Mouse (Mus musculus) retina, adult 2 months (tissue): ENCODE results near the gene Fbxl16.

Source experiments
- DNase-seq: peaks from one replicate; pipeline ENCODE4 v3.0.0-alpha.2; 2012; ENCODE audit warnings: low read depth, low spot score

Gene Fbxl16

DNA sequence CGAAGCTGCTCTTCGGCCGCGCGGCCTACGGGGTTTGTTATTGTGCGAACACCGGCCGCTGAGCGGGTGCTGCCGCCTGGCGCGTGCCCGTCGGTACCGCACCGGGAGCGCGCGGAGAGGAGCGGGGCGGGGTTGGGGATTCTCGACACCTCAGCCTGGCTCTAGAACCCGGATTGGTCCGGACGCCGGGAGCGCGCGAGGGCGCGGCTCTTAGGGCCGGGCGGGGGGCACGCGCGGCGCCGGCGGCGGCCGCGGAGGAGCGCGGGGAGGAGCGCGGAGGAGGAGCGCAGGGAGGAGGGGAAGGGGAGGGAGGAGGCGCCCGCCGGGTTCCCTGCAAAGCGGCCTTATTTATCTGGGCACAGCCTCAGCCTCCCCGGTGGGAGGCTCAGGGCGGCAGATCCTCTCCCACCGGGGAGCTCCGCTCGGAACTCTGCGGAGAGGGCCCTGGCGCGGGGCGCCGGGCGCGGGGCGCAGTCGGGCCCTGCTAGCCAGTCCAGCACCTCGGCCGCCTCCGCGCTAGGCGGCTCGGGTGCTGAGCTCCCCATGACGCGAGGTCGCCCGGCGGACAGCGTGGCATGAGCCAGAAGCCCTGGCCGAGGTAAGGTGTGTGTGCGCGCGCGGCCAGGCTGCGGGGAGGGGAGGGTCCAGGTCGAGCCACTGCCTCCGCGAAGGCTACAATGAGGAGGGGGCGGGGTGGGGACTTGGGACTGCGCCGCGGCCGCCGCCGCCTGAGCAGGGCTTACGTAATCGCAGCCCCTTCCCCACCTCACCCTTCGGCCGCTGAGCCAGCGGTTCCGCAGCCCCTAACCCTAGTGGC lies at the start of gene Fbxl16:
TSS of gene Fbxl16 (plus strand) at position 297 of the 817 bp plus-strand sequence.
- peak; percentile 88 for DNase-seq

DNA sequence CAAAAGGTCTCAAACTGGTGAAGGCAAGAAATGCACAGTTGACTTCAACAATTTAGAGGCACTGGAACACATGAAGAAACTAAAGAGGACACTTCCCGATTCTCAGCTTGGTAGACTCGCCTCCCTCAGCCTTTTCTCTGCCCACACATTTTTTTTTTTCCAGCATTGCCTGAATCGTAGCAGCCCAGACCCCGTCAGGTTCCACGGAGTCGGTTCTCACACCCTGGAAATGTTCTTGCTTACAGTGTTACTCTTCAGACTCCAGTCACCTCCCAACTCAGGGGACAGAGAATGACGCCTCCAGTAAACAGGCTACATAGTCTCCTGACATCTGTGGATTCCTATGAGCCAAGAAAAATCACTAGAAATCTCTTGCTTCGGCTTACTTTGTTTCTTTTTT lies 48.7 kb upstream of the Fbxl16 start:
- no peak for DNase-seq

DNA sequence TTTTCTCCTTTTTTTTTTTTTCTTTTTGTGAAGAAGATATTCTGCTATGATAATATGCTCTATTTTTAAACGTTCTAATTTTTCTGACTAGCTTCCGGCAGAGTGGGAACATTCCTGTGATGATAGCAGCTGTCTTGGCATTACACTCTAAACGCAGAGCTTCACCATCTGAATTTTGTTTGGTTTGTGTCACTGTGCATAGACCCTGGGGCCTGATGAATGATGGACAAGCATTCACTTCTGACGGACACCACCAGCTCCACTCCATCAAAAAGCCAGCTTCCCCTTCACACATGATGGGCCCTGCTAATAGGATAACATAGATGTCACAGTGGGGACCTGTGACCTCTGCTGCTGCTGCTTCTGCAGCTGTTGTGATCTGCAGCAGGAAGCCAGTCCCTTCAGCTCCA lies 47.3 kb upstream of the Fbxl16 start:
- no peak for DNase-seq

GRCm38 (mm10) chr17:25762591-25762990 lies 46.3 kb upstream of the Fbxl16 start:
- no peak for DNase-seq

GRCm38 (mm10) chr17:25765886-25766285 lies 43.0 kb upstream of the Fbxl16 start:
- no peak for DNase-seq

GRCm38 (mm10) chr17:25769331-25769730 lies 39.6 kb upstream of the Fbxl16 start:
- DNase-seq, result no peak

GRCm38 (mm10) chr17:25773549-25774120 lies 35.2 kb upstream of the Fbxl16 start, which contains the start of gene Narfl:
TSS of gene Narfl (plus strand) at chr17:25773776.
- peak; percentile 99 for DNase-seq

DNA sequence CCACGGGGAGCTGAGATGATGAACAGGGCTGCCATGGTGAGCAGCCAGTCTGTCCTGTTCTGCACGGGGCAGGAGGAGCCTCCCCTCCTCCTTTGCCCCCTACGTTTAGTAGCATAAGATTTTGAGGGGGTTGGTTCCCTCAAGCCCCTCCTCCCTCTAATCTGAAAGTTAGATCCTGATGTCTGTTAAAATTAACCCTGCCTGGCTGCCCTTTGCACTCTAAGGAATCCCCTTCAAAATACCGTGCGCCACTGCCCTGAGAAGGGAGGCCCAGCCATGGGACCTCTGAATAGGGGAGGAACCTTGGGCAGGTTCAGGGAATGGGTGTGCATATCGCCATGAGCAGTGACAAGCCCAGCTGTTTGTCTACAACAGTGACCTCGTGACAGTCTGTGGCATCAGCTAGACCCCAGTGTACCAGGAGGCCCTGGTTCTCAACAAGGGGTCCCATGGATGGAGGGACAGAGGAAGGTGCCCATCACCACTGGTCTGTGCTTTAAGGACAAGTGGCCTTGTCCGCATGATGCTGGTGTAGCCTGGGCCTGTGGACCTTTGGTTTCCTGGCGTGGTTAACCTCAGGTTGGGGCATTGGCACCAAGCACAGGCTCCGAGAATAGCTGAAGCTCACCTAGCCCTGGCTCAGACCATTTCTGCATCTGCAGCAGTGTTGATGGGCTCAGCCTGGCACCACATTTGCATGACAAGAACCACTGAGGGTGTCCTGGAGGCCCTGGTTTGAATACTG lies 33.4 kb upstream of the Fbxl16 start:
- DNase-seq, result no peak

- no peak for DNase-seq
Observed at GRCm38 (mm10) chr17:25777948-25778347, 30.9 kb upstream of the Fbxl16 start.

DNA sequence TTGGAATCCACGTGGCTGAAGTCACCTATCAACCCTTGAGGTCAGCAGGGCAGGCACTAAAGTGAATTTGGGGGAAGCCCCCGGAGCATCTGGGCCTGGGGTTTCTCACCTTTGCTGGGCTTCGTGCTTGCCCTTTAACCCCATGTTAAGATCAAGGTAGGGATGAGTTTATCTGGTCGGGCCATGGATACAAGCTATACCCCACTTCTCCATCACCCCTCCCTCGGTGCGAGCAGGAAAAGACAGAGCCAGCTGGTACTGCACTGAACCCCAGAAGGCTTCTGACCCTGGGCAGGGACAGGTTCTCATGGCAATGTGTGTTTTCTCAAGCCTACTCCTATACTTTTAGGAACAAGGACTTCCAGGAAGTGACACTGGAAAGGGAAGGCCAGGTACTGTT lies 27.5 kb upstream of the Fbxl16 start:
- DNase-seq, result no peak

DNA sequence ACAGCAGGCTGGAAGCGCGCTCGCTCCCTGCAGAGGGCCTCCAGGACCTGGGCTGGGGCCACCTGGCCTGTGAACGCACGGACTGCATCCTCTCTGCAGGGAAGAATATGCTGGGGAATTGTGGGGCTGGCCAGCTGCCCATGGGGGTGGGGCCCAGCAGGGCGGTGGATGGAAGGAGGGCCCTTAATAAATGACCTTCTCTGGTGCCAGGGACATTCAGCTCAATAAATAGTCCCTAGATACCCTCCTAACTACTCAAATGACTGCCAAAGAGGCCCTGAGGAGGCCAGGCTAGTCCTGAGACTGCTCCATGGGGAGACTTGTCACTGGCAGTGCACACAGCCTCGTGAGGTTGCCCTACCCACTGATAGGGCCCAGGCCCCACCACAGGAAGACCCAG lies 25.8 kb upstream of the Fbxl16 start:
- DNase-seq, result no peak

GRCm38 (mm10) chr17:25783861-25784574 lies 24.9 kb upstream of the Fbxl16 start:
- no peak for DNase-seq

DNA sequence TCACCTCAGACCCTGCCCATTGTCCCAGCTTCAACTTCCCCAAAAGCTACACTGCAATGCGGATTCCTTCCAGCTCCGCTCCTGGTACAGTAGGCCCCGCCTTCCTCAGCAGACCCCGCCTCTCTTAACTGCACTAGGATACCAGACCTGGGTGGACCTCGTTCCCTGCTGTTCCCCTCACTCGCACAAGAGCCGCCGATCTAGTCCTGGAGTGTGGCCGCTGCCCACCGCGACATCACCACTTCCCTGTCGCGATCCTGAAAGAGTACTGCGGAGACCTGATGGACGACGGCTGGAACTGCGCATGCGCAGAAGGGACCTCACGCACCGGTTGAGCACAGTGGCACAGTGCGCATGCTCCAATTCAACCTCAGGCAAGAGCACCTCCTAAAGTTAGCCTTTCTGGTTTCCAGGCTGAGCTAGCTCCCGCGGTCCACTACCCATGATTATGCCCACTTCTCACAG lies 23.6 kb upstream of the Fbxl16 start, which contains the start of gene Haghl:
TSS of gene Haghl (minus strand) at position 393 of the 465 bp plus-strand sequence.
- peak; percentile 90 for DNase-seq

- no peak for DNase-seq
Observed at GRCm38 (mm10) chr17:25786280-25786679, 22.6 kb upstream of the Fbxl16 start, which contains the start of gene Ccdc78. TSS of gene Ccdc78 (plus strand) at chr17:25786580.

- no peak for DNase-seq
Observed at GRCm38 (mm10) chr17:25786781-25787504, 21.9 kb upstream of the Fbxl16 start.

- no peak for DNase-seq
Observed at GRCm38 (mm10) chr17:25791320-25791842, 17.5 kb upstream of the Fbxl16 start.

DNA sequence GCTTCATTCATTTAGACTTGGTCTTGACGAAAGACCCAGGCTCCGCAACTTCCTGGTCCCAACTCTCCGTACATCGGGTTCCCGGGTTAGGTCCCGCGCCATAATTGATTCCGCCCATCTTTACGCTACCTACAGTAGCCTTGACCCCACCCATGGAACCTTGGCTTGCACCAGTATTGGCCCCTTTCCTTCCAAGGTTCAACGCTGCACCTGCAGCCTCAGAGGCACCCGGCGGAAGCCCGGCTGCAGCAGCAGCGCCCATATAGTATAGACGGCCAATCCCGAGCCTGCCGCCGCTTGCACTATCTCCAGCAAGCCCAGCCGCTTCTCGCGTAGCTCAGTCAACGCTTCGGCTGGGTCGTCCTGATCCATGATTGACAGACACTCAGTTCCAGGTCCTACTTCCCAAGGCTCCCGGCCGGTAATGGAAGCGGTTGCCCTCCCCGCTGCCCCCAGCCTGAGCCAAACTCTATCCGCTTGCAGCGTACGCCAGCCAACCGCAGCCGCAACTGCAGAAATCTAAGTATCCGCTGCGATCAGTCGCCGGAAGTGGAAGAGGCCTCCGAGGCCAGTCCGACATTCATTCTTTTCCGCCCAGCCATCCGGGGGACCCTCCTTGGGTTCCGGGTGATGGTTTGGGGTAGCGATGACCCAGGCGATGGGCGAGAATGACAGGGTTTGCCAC lies 16.9 kb upstream of the Fbxl16 start:
- peak; percentile 74 for DNase-seq

DNA sequence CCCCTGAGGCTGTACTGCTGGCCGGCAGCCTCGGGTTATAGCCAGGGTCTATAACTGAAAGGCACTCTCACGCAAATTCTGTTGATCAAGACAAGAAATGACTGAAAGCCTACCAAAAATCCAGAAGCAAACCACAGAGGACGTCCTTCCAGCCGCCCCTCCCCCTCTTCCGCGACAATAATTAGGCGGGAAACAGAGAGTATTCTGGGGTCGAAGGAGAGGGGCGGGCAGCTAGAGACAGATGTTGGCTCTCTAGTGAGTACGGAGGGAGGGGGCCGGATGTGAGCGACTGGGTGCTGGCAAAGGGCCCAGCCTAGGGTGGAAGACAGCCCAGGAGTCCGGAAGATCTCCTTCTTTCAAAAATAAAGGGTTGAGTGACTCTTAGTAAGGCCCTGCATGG lies 16.3 kb upstream of the Fbxl16 start, which contains the start of gene Fam173a:
TSS of gene Fam173a (minus strand) at position 287 of the 400 bp plus-strand sequence.
- DNase-seq, result no peak

GRCm38 (mm10) chr17:25794197-25794596 lies 14.7 kb upstream of the Fbxl16 start:
- DNase-seq, result no peak

- DNase-seq, result no peak
Observed at GRCm38 (mm10) chr17:25794998-25795397, 13.9 kb upstream of the Fbxl16 start.
